Mouse (Mus musculus) lung, embryonic 15.5 days (tissue): ENCODE measurements at regions not wholly inside any gene's neighbourhood (a gene's known extent, or its start where the extent isn't known, plus 50 kb on each side); places are given as distances from the start of the nearest gene placed in this dataset.
A peak's percentile ranks its signal among the peaks of the same experiment; 100 is the strongest.
"Not testable (repeated sequence)": the region's sequence is repeated elsewhere in the genome, so short reads cannot be mapped to it uniquely, and the experiment has no call there.

Source experiments
- ATAC-seq: fragments of 200-750 bp; cut with Nextera tagmentation; 2 replicates; pipeline ENCODE4 v1.8.0; 2017; ENCODE audit warnings: moderate number of reproducible peaks, borderline replicate concordance; ENCODE audit not compliant: low FRiP score, low TSS enrichment; ENCODE audit errors: extremely low read depth
- H3K27ac ChIP-seq: fragments of 300-500 bp; sonication (generic); 2 replicates; pipeline ENCODE4 v1.5.1; 2015; ENCODE audit warnings: moderate library complexity, mild to moderate bottlenecking, inconsistent platforms
- H3K27me3 ChIP-seq: fragments of 300-500 bp; sonication (generic); 2 replicates; pipeline ENCODE4 v1.6.1; 2015; ENCODE audit warnings: inconsistent platforms
- H3K36me3 ChIP-seq: fragments of 300-500 bp; sonication (generic); 2 replicates; pipeline ENCODE4 v1.6.1; 2015; ENCODE audit warnings: inconsistent platforms
- H3K4me1 ChIP-seq: fragments of 300-500 bp; sonication (generic); 2 replicates; pipeline ENCODE4 v1.6.1; 2015; ENCODE audit warnings: inconsistent platforms
- H3K4me2 ChIP-seq: fragments of 300-500 bp; sonication (generic); 2 replicates; pipeline ENCODE4 v1.6.1; 2015; ENCODE audit warnings: inconsistent platforms, mild to moderate bottlenecking, moderate library complexity
- H3K4me3 ChIP-seq: fragments of 300-500 bp; sonication (generic); 2 replicates; pipeline ENCODE4 v1.5.1; 2015; ENCODE audit warnings: mild to moderate bottlenecking, inconsistent platforms
- H3K9ac ChIP-seq: fragments of 300-500 bp; sonication (generic); 2 replicates; pipeline ENCODE4 v1.6.1; 2015; ENCODE audit warnings: inconsistent platforms
- H3K9me3 ChIP-seq: fragments of 300-500 bp; sonication (generic); 2 replicates; pipeline ENCODE4 v1.6.1; 2016; ENCODE audit warnings: inconsistent platforms
- WGBS: fragments of 180-500 bp; shearing (Covaris S2); methylation state at CpG from one replicate; pipeline ENCODE4 v1.1.7; 2015; 5-methylcytosine and 5-hydroxymethylcytosine counted together

GRCm38 (mm10) chr3:41504867-41505266 lies 50.7 kb upstream of the Jade1 start:
- H3K4me1 ChIP-seq, result no peaks in the 10 kb centered on the region
- no peak overlapping the region for H3K27ac ChIP-seq
- no peak for ATAC-seq
- H3K9ac ChIP-seq, result no peak overlapping the region
- H3K4me2 ChIP-seq, result no peak overlapping the region
- WGBS, result 93% methylated on average over 4 of the region's 4 CpGs
- no peaks in the 10 kb centered on the region for H3K27me3 ChIP-seq
- no peak overlapping the region for H3K4me3 ChIP-seq
- no peaks in the 10 kb centered on the region for H3K9me3 ChIP-seq
- no peaks in the 10 kb centered on the region for H3K36me3 ChIP-seq

- 71% methylated on average over 3 of the region's 3 CpGs for WGBS
- no peak overlapping the region for H3K4me3 ChIP-seq
- no peaks in the 10 kb centered on the region for H3K9me3 ChIP-seq
- no peak overlapping the region for H3K4me2 ChIP-seq
- ATAC-seq, result no peak
- no peak overlapping the region for H3K9ac ChIP-seq
- H3K27me3 ChIP-seq, result no peaks in the 10 kb centered on the region
- no peak overlapping the region for H3K27ac ChIP-seq
- H3K4me1 ChIP-seq, result 0 out of 2 replicates have a peak, but pooled peaks cover 3% of the 10 kb centered on the region
- no peaks in the 10 kb centered on the region for H3K36me3 ChIP-seq
These were observed 53.4 kb upstream of the Jade1 start for GRCm38 (mm10) chr3:41502161-41502560.

- H3K4me2 ChIP-seq, H3K27me3 ChIP-seq, H3K27ac ChIP-seq, H3K9me3 ChIP-seq, ATAC-seq, H3K4me1 ChIP-seq, H3K9ac ChIP-seq, H3K36me3 ChIP-seq, H3K4me3 ChIP-seq: not testable (repeated sequence)
- WGBS, result 43% methylated on average over 6 of the region's 6 CpGs
These were observed 53.9 kb upstream of the Jade1 start for GRCm38 (mm10) chr3:41501639-41502038.

- 66% methylated on average over 6 of the region's 6 CpGs for WGBS
- ATAC-seq, result no peak
- no peaks in the 10 kb centered on the region for H3K36me3 ChIP-seq
- H3K27ac ChIP-seq, result no peak overlapping the region
- 0 out of 2 replicates have a peak, but pooled peaks cover 3% of the 10 kb centered on the region for H3K4me1 ChIP-seq
- no peak overlapping the region for H3K4me2 ChIP-seq
- no peak overlapping the region for H3K4me3 ChIP-seq
- no peak overlapping the region for H3K9ac ChIP-seq
- no peaks in the 10 kb centered on the region for H3K27me3 ChIP-seq
- H3K9me3 ChIP-seq, result no peaks in the 10 kb centered on the region
These were observed 54.4 kb upstream of the Jade1 start for GRCm38 (mm10) chr3:41501124-41501523.

- no peak overlapping the region for H3K9ac ChIP-seq
- H3K27me3 ChIP-seq, result no peaks in the 10 kb centered on the region; the same call in 1 of the 2 replicates
- ATAC-seq, result no peak
- no peaks in the 10 kb centered on the region for H3K9me3 ChIP-seq
- no peak overlapping the region for H3K27ac ChIP-seq
- H3K4me2 ChIP-seq, result no peak overlapping the region
- WGBS, result 91% methylated on average over 2 of the region's 2 CpGs
- H3K4me3 ChIP-seq, result no peak overlapping the region
- H3K36me3 ChIP-seq, result no peaks in the 10 kb centered on the region
- H3K4me1 ChIP-seq, result 0 out of 2 replicates have a peak, but pooled peaks cover 3% of the 10 kb centered on the region
These were observed 55.9 kb upstream of the Jade1 start for GRCm38 (mm10) chr3:41499680-41500079.

- Histone ChIP-seq H3K9me3 (no peaks in the 10 kb centered on the region), H3K27me3 (no peaks in the 10 kb centered on the region; the same call in 1 of the 2 replicates), H3K27ac (no peak overlapping the region), H3K4me2 (no peak overlapping the region), H3K36me3 (no peaks in the 10 kb centered on the region), H3K9ac (no peak overlapping the region), H3K4me1 (0 out of 2 replicates have a peak, but pooled peaks cover 3% of the 10 kb centered on the region), H3K4me3 (no peak overlapping the region)
- peak; percentile 62; the same call in 1 of the 2 replicates for ATAC-seq
- WGBS, result 50% methylated on average over 7 of the region's 7 CpGs
These were observed 56.7 kb upstream of the Jade1 start for GRCm38 (mm10) chr3:41498791-41499190.

GRCm38 (mm10) chr3:41497771-41498170 lies 57.8 kb upstream of the Jade1 start:
- WGBS, result 66% methylated on average over 8 of the region's 8 CpGs
- no peak overlapping the region for H3K4me2 ChIP-seq

GRCm38 (mm10) chr3:41496931-41497710 lies 58.4 kb upstream of the Jade1 start:
- 38% methylated on average over 12 of the region's 13 CpGs for WGBS
- Histone ChIP-seq H3K27ac (no peak overlapping the region), H3K4me3 (no peak overlapping the region), H3K36me3 (no peaks in the 10 kb centered on the region), H3K9me3 (no peaks in the 10 kb centered on the region), H3K4me2 (no peak overlapping the region), H3K9ac (no peak overlapping the region), H3K27me3 (peaks cover 3% of the 10 kb centered on the region; the same call in 1 of the 2 replicates), H3K4me1 (0 out of 2 replicates have a peak, but pooled peaks cover 7% of the 10 kb centered on the region)
- ATAC-seq, result peak; percentile 19; the same call in 1 of the 2 replicates

More at GRCm38 (mm10) chr3:41497771-41498170, 57.8 kb upstream of the Jade1 start:
- Histone ChIP-seq H3K4me1 (0 out of 2 replicates have a peak, but pooled peaks cover 3% of the 10 kb centered on the region), H3K27me3 (peaks cover 3% of the 10 kb centered on the region; the same call in 1 of the 2 replicates), H3K9me3 (no peaks in the 10 kb centered on the region), H3K27ac (no peak overlapping the region), H3K4me3 (no peak overlapping the region), H3K36me3 (no peaks in the 10 kb centered on the region), H3K9ac (no peak overlapping the region)
- ATAC-seq, result no peak

GRCm38 (mm10) chr3:41495893-41496292 lies 59.6 kb upstream of the Jade1 start:
- no peak for ATAC-seq
- 0 out of 2 replicates have a peak, but pooled peaks cover 9% of the 10 kb centered on the region for H3K4me1 ChIP-seq

GRCm38 (mm10) chr3:41495097-41495496 lies 60.4 kb upstream of the Jade1 start:
- ATAC-seq, result no peak
- H3K4me3 ChIP-seq, result no peak overlapping the region
- H3K4me2 ChIP-seq, result no peak overlapping the region
- peaks cover 3% of the 10 kb centered on the region; the same call in 1 of the 2 replicates for H3K27me3 ChIP-seq
- WGBS, result 80% methylated on average over 5 of the region's 5 CpGs
- 0 out of 2 replicates have a peak, but pooled peaks cover 12% of the 10 kb centered on the region for H3K4me1 ChIP-seq
- H3K9ac ChIP-seq, result no peak overlapping the region
- no peaks in the 10 kb centered on the region for H3K9me3 ChIP-seq
- no peaks in the 10 kb centered on the region for H3K36me3 ChIP-seq
- H3K27ac ChIP-seq, result no peak overlapping the region

More at GRCm38 (mm10) chr3:41495893-41496292, 59.6 kb upstream of the Jade1 start:
- H3K9ac ChIP-seq, result no peak overlapping the region
- no peak overlapping the region for H3K4me2 ChIP-seq
- H3K36me3 ChIP-seq, result no peaks in the 10 kb centered on the region
- peaks cover 3% of the 10 kb centered on the region; the same call in 1 of the 2 replicates for H3K27me3 ChIP-seq
- H3K4me3 ChIP-seq, result no peak overlapping the region
- no peaks in the 10 kb centered on the region for H3K9me3 ChIP-seq
- WGBS, result 85% methylated on average over 3 of the region's 3 CpGs
- H3K27ac ChIP-seq, result no peak overlapping the region

GRCm38 (mm10) chr3:41493472-41493871 lies 62.1 kb upstream of the Jade1 start:
- ATAC-seq, result no peak
- H3K9ac ChIP-seq, result no peak overlapping the region
- WGBS, result 94% methylated on average over 7 of the region's 7 CpGs

More at GRCm38 (mm10) chr3:41493472-41493871, 62.1 kb upstream of the Jade1 start:
- Histone ChIP-seq H3K4me1 (0 out of 2 replicates have a peak, but pooled peaks cover 16% of the 10 kb centered on the region), H3K36me3 (no peaks in the 10 kb centered on the region), H3K4me2 (no peak overlapping the region), H3K27ac (no peak overlapping the region), H3K9me3 (no peaks in the 10 kb centered on the region), H3K27me3 (peaks cover 3% of the 10 kb centered on the region; the same call in 1 of the 2 replicates), H3K4me3 (no peak overlapping the region)
